Mouse (Mus musculus) liver, embryonic 14.5 days (tissue): ENCODE measurements around the gene Col11a1.

ENCODE experiments used
- CTCF ChIP-seq: IDR thresholded peaks from 2 replicates; pipeline ENCODE4 v1.5.1; 2016; ENCODE audit warnings: antibody characterized with exemption, low read depth, control low read depth
- EP300 ChIP-seq: IDR thresholded peaks from 2 replicates; pipeline ENCODE4 v1.6.1; 2016; ENCODE audit warnings: antibody characterized with exemption, low read depth

GRCm38 (mm10) chr3:114031351-114032213 is 1.2 kb downstream of the Col11a1 start:
- TF ChIP-seq CTCF (no peak), EP300 (no peak)
